Mouse (Mus musculus): Measurements from ENCODE around the gene Larp6. TPM values are rescaled to one million over a fixed set of nuclear protein-coding genes. Genes with fewer than 3 reads are reported as not detected.

Gene Larp6
- total RNA-seq, 2 experiments from 2014 or later: 33.4 to 34.8 TPM

GRCm38 (mm10) chr9:60715271-60715670, 2.5 kb downstream of the Larp6 start:
- no peak for DNase-seq

- no peak for DNase-seq
Measured at GRCm38 (mm10) chr9:60715828-60716227, 3.0 kb downstream of the Larp6 start.

GRCm38 (mm10) chr9:60718284-60718683, 5.5 kb downstream of the Larp6 start:
- DNase-seq: no peak

GRCm38 (mm10) chr9:60719687-60720086, 6.9 kb downstream of the Larp6 start:
- DNase-seq: no peak

GRCm38 (mm10) chr9:60724968-60725367, 12.2 kb downstream of the Larp6 start:
- no peak for DNase-seq

GRCm38 (mm10) chr9:60734321-60734720, 21.5 kb downstream of the Larp6 start:
- no peak for DNase-seq

GRCm38 (mm10) chr9:60739126-60739525, 26.3 kb downstream of the Larp6 start:
- DNase-seq: no peak

GRCm38 (mm10) chr9:60741436-60741835, 28.6 kb downstream of the Larp6 start:
- no peak for DNase-seq

- DNase-seq: no peak
Measured at GRCm38 (mm10) chr9:60742516-60742915, 29.7 kb downstream of the Larp6 start.

GRCm38 (mm10) chr9:60743180-60743900, 30.6 kb downstream of the Larp6 start:
- peak in 1 of 2 experiments; percentile 43 for DNase-seq

- DNase-seq: peak; percentile 41 to 58
Measured at GRCm38 (mm10) chr9:60744171-60744969, 31.6 kb downstream of the Larp6 start.

- no peak for DNase-seq
Measured at GRCm38 (mm10) chr9:60744971-60745370, 32.2 kb downstream of the Larp6 start.

- no peak for DNase-seq
Measured at GRCm38 (mm10) chr9:60746561-60746960, 33.8 kb downstream of the Larp6 start.

- no peak for DNase-seq
Measured at GRCm38 (mm10) chr9:60747672-60748071, 34.9 kb downstream of the Larp6 start.

GRCm38 (mm10) chr9:60748191-60748590, 35.4 kb downstream of the Larp6 start:
- DNase-seq: no peak

GRCm38 (mm10) chr9:60749105-60749504, 36.3 kb downstream of the Larp6 start:
- no peak for DNase-seq

- no peak for DNase-seq
Measured at GRCm38 (mm10) chr9:60751098-60751497, 38.3 kb downstream of the Larp6 start.

GRCm38 (mm10) chr9:60751971-60752370, 39.2 kb downstream of the Larp6 start:
- no peak for DNase-seq

GRCm38 (mm10) chr9:60752636-60753035, 39.8 kb downstream of the Larp6 start:
- no peak for DNase-seq

- peak; percentile 37 to 41 for DNase-seq
Measured at GRCm38 (mm10) chr9:60756258-60756657, 43.5 kb downstream of the Larp6 start.

GRCm38 (mm10) chr9:60756866-60757740, 44.3 kb downstream of the Larp6 start:
- no peak for DNase-seq

GRCm38 (mm10) chr9:60757817-60758216, 45.0 kb downstream of the Larp6 start:
- DNase-seq: no peak
